Mouse (Mus musculus): ENCODE measurements around the gene Glrx2.

The Glrx2 gene

GRCm38 (mm10) chr1:143742186-143742585 is 26.0 kb downstream of the Glrx2 start:
- DNase-seq (ENCODE audit: low read depth, low spot score): no peak

DNA sequence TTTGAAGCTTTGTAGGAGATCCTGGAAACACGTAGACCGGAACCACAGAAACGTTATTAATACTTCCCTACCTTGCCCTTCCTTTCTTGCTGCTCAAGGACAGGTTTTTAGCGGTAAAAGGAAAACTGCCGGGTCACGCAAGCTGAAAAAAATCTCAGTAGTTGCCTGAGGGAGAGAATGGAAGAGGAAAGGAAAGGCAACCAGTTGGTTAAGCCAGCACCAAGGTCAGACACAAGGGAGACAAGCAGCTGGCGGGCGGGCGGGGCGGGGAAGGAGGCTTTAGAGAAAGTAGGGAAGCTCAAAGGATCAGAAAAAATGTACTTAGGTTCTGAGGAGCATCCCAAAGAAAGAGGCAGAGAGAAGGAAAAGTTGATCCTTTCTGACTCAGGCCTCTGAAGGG is 29.7 kb downstream of the Glrx2 start:
- DNase-seq (ENCODE audit: low read depth, low spot score): no peak

DNA sequence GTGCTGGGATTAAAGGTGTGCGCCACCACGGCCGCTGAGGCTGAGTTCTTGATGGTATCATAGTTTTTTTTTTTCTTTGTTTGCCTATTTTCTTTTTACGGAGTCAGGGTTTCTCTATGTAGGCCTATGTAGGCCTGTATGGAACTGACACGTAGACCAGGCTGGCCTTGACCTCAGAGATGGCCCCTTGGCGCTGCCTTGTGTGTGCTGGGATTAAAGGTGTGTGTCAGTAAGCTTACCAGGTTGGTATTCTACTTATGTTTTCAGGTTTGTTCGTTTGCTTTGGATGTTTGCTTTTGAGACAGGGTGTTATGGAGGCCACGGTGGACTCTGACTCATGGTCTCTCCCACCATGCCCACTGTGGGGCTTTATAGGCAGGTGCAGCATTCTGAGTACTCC is 46.0 kb downstream of the Glrx2 start:
- no peak for DNase-seq (ENCODE audit: low read depth, low spot score)

- no peak for DNase-seq (ENCODE audit: low read depth, low spot score)
Measured at GRCm38 (mm10) chr1:143764443-143764842, 48.3 kb downstream of the Glrx2 start.

DNA sequence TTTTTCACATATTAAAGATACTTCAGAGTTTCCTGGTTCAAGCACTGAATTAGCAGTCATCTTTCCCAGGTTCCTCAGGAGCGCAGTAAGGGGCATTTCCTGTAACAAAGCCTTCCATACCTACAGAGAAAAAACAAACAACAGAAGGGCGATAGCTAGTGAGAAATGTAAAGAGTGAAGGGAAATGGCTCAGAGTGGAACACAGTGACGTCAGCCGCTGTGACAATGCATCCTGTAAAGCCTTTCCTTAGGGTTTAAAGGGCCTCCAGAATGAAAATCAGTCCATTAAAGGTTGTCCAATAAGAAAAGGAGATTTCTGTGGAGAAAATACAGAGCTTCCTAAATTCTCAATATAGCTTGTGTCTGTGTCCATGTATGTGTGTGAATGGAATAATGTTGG is 49.7 kb downstream of the Glrx2 start:
- no peak for DNase-seq (ENCODE audit: low read depth, low spot score)

DNA sequence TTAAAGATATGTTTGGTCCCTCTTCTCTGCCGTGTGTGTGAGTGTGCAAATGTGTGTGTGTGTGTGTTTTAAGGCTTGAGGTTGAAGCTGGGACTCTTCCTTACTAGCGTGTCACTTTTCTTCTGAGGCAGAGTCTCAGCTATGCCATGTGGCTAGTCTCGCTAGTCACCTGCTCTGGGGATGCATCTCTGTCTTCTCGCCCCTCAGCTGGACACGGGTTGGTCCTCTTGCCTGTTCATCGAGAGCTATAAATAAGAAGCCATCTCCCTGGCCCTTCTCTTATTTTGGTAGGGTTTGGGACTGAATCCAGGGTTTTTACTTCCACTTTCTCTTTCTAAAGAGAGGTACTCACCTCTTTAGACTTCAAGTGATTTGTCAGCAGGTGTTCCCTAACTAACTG is 50.1 kb downstream of the Glrx2 start:
- DNase-seq (ENCODE audit: low read depth, low spot score): no peak

- no peak for DNase-seq (ENCODE audit: low read depth, low spot score)
Measured at GRCm38 (mm10) chr1:143770444-143771109, 54.4 kb downstream of the Glrx2 start.

DNA sequence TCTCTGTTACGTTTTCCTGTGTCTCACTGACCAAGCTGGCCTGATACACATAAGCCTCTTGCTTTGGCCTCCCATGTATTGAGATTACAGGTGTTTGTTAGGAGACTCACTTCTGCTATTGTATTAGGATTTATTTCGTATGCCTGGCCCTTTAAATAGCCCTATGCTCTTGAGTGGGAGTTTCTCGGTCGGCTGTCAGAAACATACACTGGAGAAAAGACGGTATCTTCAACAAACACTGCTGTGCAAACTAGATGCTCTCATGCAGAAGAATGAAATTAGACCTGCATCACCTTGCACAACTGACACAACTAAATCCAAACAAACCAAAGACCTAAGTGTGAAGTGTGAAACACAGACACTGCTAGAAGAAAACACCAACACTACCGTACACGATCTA is 56.9 kb downstream of the Glrx2 start:
- no peak for DNase-seq (ENCODE audit: low read depth, low spot score)

DNA sequence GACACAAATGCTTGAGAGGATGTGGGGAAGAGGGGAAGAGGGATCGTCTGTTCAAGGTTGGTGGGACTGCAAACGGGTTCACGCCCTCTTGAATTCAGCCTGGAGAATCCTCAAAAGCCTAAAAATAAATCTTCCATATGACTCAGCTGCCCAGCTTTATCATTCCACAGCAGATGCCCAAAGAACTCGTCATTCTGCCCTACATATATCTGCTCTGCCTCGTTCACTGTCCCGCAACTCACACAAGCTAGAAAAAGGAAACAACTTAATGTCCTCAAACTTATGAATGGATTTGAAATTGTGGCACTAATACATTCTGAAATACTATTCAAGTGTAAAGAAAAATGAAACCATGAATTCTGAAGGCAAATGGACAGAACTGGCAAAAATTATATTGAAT is 57.8 kb downstream of the Glrx2 start:
- no peak for DNase-seq (ENCODE audit: low read depth, low spot score)

DNA sequence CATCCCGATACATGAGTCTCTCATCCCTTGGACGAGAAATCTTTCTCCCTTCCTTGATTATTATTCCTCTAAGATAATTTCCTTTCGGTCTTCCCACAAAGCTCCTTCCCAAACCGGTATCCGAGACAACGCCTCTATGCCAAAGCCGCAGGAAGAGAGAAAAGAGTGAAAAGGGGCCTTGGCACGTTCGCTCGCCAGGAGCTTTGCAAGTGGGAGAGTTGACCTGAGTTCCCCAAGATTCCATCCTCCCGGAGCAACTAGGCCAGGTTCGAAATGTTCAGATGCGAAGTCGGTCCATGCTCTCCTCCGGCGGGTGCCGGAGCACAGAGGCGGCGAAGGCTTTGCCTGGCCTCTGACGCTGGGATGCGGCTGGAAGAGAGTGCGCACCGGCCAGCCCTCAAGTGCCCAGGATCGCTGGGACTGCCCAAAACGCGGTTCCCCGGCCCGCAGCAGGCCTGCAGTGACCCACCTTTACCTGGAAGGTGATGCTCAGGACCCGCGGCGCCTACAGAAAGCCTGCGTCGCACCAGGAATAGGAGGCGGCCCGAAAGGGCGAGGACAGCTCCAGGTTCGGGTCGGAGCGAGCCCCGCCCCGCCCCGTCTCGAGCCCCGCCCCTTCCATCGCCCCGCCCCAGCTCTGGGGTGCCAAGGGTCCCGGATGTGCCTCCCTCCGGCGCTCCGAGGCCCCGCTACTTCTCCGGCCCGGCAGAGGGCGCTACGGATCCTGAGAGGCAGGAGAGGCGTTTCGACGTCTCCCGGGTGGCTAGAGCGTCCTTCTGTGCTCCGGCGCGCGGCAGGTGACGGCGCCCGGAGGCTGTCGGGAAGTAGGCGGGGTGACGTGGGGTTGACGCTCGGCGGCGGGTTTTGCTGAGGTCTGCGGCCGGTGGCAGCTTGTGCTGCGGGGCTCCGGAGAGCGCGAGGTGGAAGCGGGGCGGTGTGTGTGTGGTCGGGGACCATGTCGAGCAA is 60.6 kb downstream of the Glrx2 start, which contains the start of the genes Trove2 and Uchl5:
TSS of gene Trove2 (minus strand) at position 623 of the 966 bp plus-strand sequence.
TSS of gene Uchl5 (plus strand) at position 827 of the 966 bp plus-strand sequence.
- DNase-seq (ENCODE audit: low read depth, low spot score): peak; percentile 98

DNA sequence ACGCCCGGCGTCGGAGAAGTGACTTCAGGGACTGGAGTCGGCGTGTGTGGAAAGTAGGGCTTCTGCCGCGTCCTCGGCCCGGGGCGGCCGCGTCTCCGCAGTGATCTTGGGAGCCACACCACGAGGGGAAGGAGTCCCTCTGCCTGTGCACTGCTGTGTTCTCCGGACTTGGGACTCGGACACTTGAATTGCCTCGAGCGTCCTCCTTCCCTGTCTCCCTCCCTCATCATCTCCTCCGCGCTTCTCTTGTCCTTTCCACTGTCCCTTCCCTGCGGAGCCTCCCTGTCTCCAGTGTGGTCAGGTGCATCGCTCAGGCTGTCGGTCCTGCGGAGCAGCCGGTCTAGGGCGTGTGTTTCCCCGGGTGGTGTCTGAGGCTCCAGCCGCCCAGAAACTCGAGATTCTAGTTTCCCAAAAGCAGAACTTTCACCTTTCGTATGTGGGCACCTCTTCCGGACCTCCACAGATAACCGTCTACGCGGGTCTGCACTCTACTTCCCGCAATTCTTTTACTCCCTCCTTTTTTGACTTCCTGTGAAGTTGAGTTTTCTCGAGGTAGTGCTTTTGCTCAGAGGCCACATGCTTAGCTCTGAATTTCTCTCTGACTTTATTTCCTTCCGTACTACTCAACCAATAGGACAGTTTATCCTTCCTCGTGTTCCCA is 61.5 kb downstream of the Glrx2 start:
- DNase-seq (ENCODE audit: low read depth, low spot score): no peak

GRCm38 (mm10) chr1:143788584-143789227 is 72.6 kb downstream of the Glrx2 start:
- no peak for DNase-seq (ENCODE audit: low read depth, low spot score)
